Mouse (Mus musculus): ENCODE data around the gene Myoz1. TPM values are rescaled to one million over a fixed set of nuclear protein-coding genes. Genes with fewer than 3 reads are reported as not detected.

The Myoz1 gene
- polyA plus RNA-seq, 1 experiment from 2014 or later, result 1.8 TPM

DNA sequence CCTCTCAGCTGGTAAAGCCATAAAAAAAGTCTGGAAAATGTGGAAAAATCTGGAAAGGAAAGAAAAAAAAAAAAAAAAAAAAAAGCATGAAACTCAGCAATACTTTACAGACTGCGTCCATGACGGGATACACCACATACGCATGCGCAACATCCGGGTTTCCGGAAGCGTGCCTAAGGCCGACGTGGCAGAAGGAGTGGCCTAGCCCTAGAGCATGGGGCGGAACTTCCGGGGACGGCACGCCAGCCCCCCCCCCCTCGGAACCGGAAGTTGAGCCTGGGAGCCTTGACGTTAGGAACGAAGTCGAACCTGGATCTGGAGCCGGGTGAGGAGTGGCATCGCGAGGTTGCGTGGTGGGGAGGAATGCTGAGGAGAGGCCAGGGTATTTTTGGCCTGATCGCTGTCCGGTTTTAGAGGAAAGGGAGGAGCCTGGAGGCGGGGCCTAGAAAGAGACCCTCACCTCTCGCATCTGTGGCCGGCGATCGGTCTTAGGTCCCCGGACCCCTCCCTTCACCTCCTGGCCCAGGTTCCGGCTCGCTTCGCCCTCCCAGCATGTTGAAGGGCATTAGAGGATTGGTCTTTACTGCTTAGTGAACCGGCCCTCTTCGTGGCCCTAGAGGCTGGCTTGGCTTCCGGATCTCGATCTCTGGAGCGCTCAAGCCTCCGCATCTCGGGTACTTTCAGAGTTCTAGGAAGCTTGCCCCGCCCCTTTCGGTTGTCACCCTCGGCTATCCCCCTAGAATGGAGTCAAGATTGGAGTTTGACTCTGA is 17.9 kb upstream of the Myoz1 start, which contains the start of gene Sec24c:
Sec24c (plus strand) TSS at position 245 of the 770 bp plus-strand sequence.
- peak within 1 kb of the TSS; percentile 92 for H3K4me3 ChIP-seq (ENCODE audit: low read length)
- H3K9me3 ChIP-seq (ENCODE audit: control insufficient read depth, low read length), result peaks cover 3% of the 10 kb centered on the region; the same call in 1 of the 2 replicates
- peak within 1 kb of the TSS; percentile 93 for H3K9ac ChIP-seq (ENCODE audit: low read length)
- under 1% methylated on average over 43 of the region's 43 CpGs for WGBS
- no peaks in the 10 kb centered on the region for H3K27me3 ChIP-seq (ENCODE audit: control insufficient read depth, insufficient read depth, low read depth, low read length)
- peaks cover 10% of the 10 kb centered on the region for H3K4me1 ChIP-seq (replicated peaks; ENCODE audit: control insufficient read depth, insufficient read depth, low read length)
- H3K4me2 ChIP-seq (ENCODE audit: low read depth, low read length), result peak within 1 kb of the TSS; percentile 79
- peak; percentile 98 for ATAC-seq (ENCODE audit: low read depth)
- H3K27ac ChIP-seq (ENCODE audit: low read length), result peak within 1 kb of the TSS; percentile 97
- peaks cover 30% of the 10 kb centered on the region for H3K36me3 ChIP-seq (ENCODE audit: control insufficient read depth, insufficient read depth, low read length)

DNA sequence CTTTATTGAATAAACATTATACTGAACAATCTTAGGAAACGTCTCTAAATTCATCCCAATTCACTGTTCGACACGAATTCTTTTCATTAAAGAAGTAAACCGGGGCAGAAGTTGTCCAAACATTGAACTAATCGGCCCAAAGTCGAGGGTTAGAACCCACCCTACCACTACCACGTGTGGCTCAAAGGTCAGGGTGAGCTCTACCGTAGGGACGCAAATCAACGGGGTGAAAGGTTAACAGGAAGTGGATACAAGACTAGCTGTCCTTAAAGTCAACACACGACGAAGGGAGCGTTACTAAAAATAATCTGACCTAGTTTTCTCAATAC is 17.4 kb upstream of the Myoz1 start:
- peak; percentile 53; the same call in 1 of the 2 replicates for ATAC-seq (ENCODE audit: low read depth)

DNA sequence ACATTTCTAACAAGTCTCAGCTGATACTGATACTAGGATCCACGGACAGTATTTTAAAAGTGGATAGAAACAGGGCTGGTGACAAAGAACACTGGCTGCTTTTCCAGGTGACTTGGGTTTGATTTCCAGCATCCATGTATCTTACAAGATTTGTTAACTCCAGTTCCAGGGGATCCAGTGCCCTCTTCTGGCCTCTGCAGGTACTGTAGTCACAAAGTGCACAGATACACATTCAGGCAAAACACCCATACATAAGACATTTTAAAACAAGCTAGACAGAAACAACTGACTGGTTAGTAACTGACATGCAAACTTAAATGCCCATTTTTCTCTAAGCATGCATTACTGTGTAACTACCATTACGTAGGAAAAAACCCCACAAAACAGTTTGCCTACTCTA is 16.6 kb upstream of the Myoz1 start:
- no peak overlapping the region for H3K9ac ChIP-seq (ENCODE audit: low read length)
- 92% methylated on average over 2 of the region's 2 CpGs for WGBS
- ATAC-seq (ENCODE audit: low read depth), result no peak
- H3K4me2 ChIP-seq (ENCODE audit: low read depth, low read length), result no peak overlapping the region
- no peaks in the 10 kb centered on the region for H3K27me3 ChIP-seq (ENCODE audit: control insufficient read depth, insufficient read depth, low read depth, low read length)
- H3K4me3 ChIP-seq (ENCODE audit: low read length), result no peak overlapping the region
- H3K4me1 ChIP-seq (replicated peaks; ENCODE audit: control insufficient read depth, insufficient read depth, low read length), result peaks cover 10% of the 10 kb centered on the region
- H3K36me3 ChIP-seq (ENCODE audit: control insufficient read depth, insufficient read depth, low read length), result peaks cover 20% of the 10 kb centered on the region
- H3K27ac ChIP-seq (ENCODE audit: low read length), result no peak overlapping the region
- H3K9me3 ChIP-seq (ENCODE audit: control insufficient read depth, low read length), result peaks cover 3% of the 10 kb centered on the region; the same call in 1 of the 2 replicates

More for the DNA sequence above, 17.4 kb upstream of the Myoz1 start:
- H3K9ac ChIP-seq (ENCODE audit: low read length), result peak overlapping the region; percentile 62
- peak overlapping the region; percentile 97 for H3K27ac ChIP-seq (ENCODE audit: low read length)
- H3K4me3 ChIP-seq (ENCODE audit: low read length), result peak overlapping the region; percentile 92
- no peaks in the 10 kb centered on the region for H3K27me3 ChIP-seq (ENCODE audit: control insufficient read depth, insufficient read depth, low read depth, low read length)
- peaks cover 10% of the 10 kb centered on the region for H3K4me1 ChIP-seq (replicated peaks; ENCODE audit: control insufficient read depth, insufficient read depth, low read length)
- peaks cover 3% of the 10 kb centered on the region; the same call in 1 of the 2 replicates for H3K9me3 ChIP-seq (ENCODE audit: control insufficient read depth, low read length)
- peak overlapping the region; percentile 79 for H3K4me2 ChIP-seq (ENCODE audit: low read depth, low read length)
- WGBS, result 7% methylated on average over 13 of the region's 13 CpGs
- peaks cover 26% of the 10 kb centered on the region for H3K36me3 ChIP-seq (ENCODE audit: control insufficient read depth, insufficient read depth, low read length)

DNA sequence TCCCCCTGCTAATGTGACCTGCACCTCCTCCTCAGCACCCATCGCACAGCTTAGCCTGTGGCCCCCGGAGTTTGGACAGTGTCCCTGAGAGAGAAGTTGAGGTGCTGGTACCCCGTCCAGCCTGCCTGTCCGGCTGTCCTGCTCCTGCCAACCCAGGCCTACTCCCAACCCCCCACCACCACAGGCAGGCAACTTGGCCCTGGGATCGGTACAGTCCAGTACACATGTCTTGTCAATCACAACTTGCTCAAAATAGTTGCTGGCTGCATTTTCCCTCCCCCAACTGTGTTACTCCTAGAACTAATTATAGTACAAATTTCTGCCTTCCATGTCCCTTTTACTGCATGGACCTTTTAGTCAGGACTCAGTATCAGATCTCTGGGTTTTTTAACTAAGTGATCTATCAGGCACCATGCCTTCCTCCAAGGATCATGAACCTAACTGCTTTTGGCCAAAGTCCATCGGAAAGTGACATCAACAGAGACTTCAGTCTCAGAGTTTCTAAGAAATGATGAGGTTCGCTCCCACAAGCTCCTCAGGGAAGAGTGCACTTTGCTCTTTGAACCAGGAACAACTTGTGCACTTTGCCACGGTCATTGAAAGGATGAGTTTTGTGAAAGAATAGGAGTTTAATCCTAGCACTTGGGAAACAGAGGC is 11.9 kb upstream of the Myoz1 start, which contains the start of gene Synpo2l:
Synpo2l (minus strand) TSS at position 201 of the 657 bp plus-strand sequence.
- no peaks in the 10 kb centered on the region; the same call in 1 of the 2 replicates for H3K27me3 ChIP-seq (ENCODE audit: control insufficient read depth, insufficient read depth, low read depth, low read length)
- no peak for ATAC-seq (ENCODE audit: low read depth)
- no peak within 1 kb of the TSS for H3K4me2 ChIP-seq (ENCODE audit: low read depth, low read length)
- H3K27ac ChIP-seq (ENCODE audit: low read length), result no peak within 1 kb of the TSS
- H3K9ac ChIP-seq (ENCODE audit: low read length), result no peak within 1 kb of the TSS
- no peaks in the 10 kb centered on the region for H3K36me3 ChIP-seq (ENCODE audit: control insufficient read depth, insufficient read depth, low read length)
- 70% methylated on average over 8 of the region's 8 CpGs for WGBS
- no peaks in the 10 kb centered on the region for H3K4me1 ChIP-seq (replicated peaks; ENCODE audit: control insufficient read depth, insufficient read depth, low read length)
- peaks cover 3% of the 10 kb centered on the region; the same call in 1 of the 2 replicates for H3K9me3 ChIP-seq (ENCODE audit: control insufficient read depth, low read length)
- H3K4me3 ChIP-seq (ENCODE audit: low read length), result no peak within 1 kb of the TSS

DNA sequence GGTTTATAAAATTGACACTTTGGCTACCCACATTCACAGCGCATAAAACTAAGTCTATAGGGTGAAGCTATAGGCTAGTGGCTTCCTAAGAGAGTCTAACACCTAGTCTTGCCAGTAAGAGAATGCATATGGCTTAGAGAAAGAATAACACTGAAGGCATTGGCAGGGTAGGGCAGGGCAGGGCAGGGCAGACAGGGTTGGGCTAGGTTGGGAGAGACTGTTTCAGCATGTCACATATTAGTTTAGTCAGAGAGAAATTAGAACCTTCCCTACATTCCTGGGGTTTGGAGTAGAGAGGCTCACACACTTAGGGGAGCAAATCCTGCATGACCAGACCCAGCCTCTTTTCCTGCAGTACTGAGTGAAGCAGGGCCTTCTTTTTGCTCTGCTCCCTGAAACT is 11.1 kb upstream of the Myoz1 start:
- WGBS, result 65% methylated on average over 1 of the region's 1 CpGs

DNA sequence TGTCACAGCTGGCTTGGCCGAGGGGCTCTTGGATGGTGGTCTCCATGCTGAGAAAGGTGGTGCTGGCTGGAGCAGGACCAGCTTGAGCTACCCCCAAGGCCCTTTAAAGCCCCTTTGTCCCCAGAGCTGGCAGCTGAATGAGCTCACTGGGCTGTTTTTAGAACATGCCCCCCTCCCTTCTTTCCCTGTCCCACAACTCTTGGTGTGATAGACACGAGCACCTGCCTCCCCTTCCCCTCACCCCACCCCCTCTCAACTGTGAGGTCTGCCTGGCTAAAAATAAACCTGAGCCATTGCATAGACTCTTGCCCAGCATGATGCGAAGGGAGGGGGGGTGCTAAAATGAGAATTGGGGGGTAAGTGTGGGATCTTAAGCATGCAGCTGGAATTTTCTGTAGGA is 8.1 kb upstream of the Myoz1 start:
- no peak overlapping the region; the same call in 1 of the 2 replicates for H3K9ac ChIP-seq (ENCODE audit: low read length)
- no peak overlapping the region for H3K4me2 ChIP-seq (ENCODE audit: low read depth, low read length)
- H3K27me3 ChIP-seq (ENCODE audit: control insufficient read depth, insufficient read depth, low read depth, low read length), result peaks cover 10% of the 10 kb centered on the region; the same call in 1 of the 2 replicates
- WGBS, result 47% methylated on average over 3 of the region's 3 CpGs
- no peaks in the 10 kb centered on the region for H3K36me3 ChIP-seq (ENCODE audit: control insufficient read depth, insufficient read depth, low read length)
- H3K4me1 ChIP-seq (replicated peaks; ENCODE audit: control insufficient read depth, insufficient read depth, low read length), result peaks cover 8% of the 10 kb centered on the region
- no peak overlapping the region for H3K4me3 ChIP-seq (ENCODE audit: low read length)
- ATAC-seq (ENCODE audit: low read depth), result no peak
- H3K9me3 ChIP-seq (ENCODE audit: control insufficient read depth, low read length), result no peaks in the 10 kb centered on the region
- no peak overlapping the region for H3K27ac ChIP-seq (ENCODE audit: low read length)

More for the DNA sequence above, 11.1 kb upstream of the Myoz1 start:
- no peak for ATAC-seq (ENCODE audit: low read depth)
- Histone ChIP-seq H3K27ac (ENCODE audit: low read length) (no peak overlapping the region), H3K9ac (ENCODE audit: low read length) (no peak overlapping the region), H3K4me3 (ENCODE audit: low read length) (no peak overlapping the region), H3K9me3 (ENCODE audit: control insufficient read depth, low read length) (no peaks in the 10 kb centered on the region), H3K4me2 (ENCODE audit: low read depth, low read length) (no peak overlapping the region), H3K4me1 (replicated peaks; ENCODE audit: control insufficient read depth, insufficient read depth, low read length) (no peaks in the 10 kb centered on the region), H3K27me3 (ENCODE audit: control insufficient read depth, insufficient read depth, low read depth, low read length) (peaks cover 4% of the 10 kb centered on the region; the same call in 1 of the 2 replicates), H3K36me3 (ENCODE audit: control insufficient read depth, insufficient read depth, low read length) (no peaks in the 10 kb centered on the region)

DNA sequence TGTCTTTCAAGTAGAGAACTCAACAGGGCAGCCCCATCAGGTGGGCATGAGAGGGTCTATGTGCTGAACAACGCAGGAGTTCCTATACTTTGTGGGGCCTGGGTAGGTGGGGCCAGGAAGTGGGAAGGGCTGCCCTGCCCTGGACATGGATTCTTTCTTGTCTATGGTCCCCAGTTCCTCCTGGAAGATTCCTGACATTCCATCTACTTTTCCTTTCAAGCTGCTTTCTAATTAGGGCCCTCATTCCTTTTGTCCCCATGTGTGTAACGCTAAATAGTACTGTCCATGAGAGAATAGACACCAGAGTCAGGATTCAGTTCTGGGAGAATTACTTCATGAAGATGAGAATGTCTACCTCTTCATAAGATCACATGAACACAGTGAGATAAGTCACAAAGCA is 7.3 kb upstream of the Myoz1 start:
- peaks cover 8% of the 10 kb centered on the region for H3K4me1 ChIP-seq (replicated peaks; ENCODE audit: control insufficient read depth, insufficient read depth, low read length)
- no peak overlapping the region for H3K27ac ChIP-seq (ENCODE audit: low read length)
- H3K9me3 ChIP-seq (ENCODE audit: control insufficient read depth, low read length), result no peaks in the 10 kb centered on the region
- no peaks in the 10 kb centered on the region for H3K36me3 ChIP-seq (ENCODE audit: control insufficient read depth, insufficient read depth, low read length)
- peaks cover 10% of the 10 kb centered on the region; the same call in 1 of the 2 replicates for H3K27me3 ChIP-seq (ENCODE audit: control insufficient read depth, insufficient read depth, low read depth, low read length)
- no peak overlapping the region for H3K4me2 ChIP-seq (ENCODE audit: low read depth, low read length)
- no peak overlapping the region for H3K4me3 ChIP-seq (ENCODE audit: low read length)
- H3K9ac ChIP-seq (ENCODE audit: low read length), result no peak overlapping the region
- no peak for ATAC-seq (ENCODE audit: low read depth)
- 43% methylated on average over 2 of the region's 2 CpGs for WGBS

DNA sequence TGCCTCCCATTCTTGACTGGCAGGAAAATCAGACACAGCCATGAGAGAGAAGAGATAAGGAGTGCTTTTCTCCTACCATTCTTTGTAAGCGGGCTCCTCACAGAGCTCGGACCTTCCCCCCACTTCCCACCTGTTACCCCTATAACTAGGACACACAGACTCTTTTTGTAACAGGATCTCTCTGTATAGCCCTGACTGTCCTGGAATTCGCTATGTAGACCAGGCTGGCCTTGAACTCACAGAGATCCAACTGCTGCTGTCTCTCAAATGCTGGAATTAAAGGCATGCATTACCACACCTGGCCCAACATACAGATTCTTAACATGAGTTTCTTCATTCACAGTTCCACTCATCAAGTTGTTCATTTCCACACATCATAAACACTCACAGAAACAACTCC is 6.4 kb upstream of the Myoz1 start:
- Histone ChIP-seq H3K27me3 (ENCODE audit: control insufficient read depth, insufficient read depth, low read depth, low read length) (peaks cover 10% of the 10 kb centered on the region; the same call in 1 of the 2 replicates), H3K9me3 (ENCODE audit: control insufficient read depth, low read length) (no peaks in the 10 kb centered on the region), H3K9ac (ENCODE audit: low read length) (no peak overlapping the region), H3K27ac (ENCODE audit: low read length) (no peak overlapping the region), H3K4me3 (ENCODE audit: low read length) (no peak overlapping the region), H3K4me1 (replicated peaks; ENCODE audit: control insufficient read depth, insufficient read depth, low read length) (peaks cover 8% of the 10 kb centered on the region), H3K36me3 (ENCODE audit: control insufficient read depth, insufficient read depth, low read length) (no peaks in the 10 kb centered on the region), H3K4me2 (ENCODE audit: low read depth, low read length) (no peak overlapping the region)
- 77% methylated on average over 3 of the region's 3 CpGs for WGBS
- ATAC-seq (ENCODE audit: low read depth), result no peak

DNA sequence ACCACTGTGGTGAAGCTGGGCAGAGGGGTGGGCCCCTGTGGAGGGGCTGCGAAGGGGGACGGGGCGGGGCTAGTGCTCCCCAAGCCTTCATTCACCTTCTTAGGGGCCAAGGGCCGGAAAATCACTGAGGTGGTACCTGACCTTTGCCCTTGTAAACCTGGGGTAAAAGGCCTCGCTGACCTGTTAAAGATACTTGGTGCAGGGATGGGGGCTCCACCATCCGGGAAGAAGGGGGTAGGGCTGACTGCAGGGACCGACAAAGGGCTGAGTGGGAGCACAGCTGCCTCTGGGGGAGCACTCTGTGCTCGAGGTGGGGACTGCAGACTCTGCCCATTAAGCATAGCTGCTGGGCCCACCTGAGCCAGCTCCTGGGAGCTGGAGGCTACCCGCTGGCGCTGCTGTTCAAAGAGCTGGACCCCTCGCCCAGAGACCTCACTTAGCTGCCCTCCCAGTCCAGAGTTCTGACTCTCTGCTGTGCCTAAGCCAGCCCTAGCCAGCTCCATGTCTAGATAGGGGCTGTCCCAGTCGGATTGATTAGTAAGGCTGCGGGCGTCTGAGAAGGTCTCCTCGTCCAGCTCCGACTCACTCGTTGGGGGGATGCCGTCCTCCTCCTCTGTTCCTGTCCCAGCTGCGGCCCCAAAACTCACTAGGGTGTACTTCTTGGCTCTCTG is 5.5 kb upstream of the Myoz1 start:
- Histone ChIP-seq H3K9ac (ENCODE audit: low read length) (peak overlapping the region; percentile 73), H3K27me3 (ENCODE audit: control insufficient read depth, insufficient read depth, low read depth, low read length) (peaks cover 10% of the 10 kb centered on the region; the same call in 1 of the 2 replicates), H3K36me3 (ENCODE audit: control insufficient read depth, insufficient read depth, low read length) (no peaks in the 10 kb centered on the region), H3K27ac (ENCODE audit: low read length) (peak overlapping the region; percentile 82), H3K4me3 (ENCODE audit: low read length) (peak overlapping the region; percentile 79), H3K9me3 (ENCODE audit: control insufficient read depth, low read length) (no peaks in the 10 kb centered on the region), H3K4me2 (ENCODE audit: low read depth, low read length) (peak overlapping the region; percentile 97), H3K4me1 (replicated peaks; ENCODE audit: control insufficient read depth, insufficient read depth, low read length) (peaks cover 8% of the 10 kb centered on the region)
- 12% methylated on average over 19 of the region's 19 CpGs for WGBS
- peak; percentile 35; the same call in 1 of the 2 replicates for ATAC-seq (ENCODE audit: low read depth)
